Mouse (Mus musculus): ENCODE results near the gene Gm9837. TPM values are rescaled to one million over a fixed set of nuclear protein-coding genes. Genes with fewer than 3 reads are reported as not detected.

Gene Gm9837
- total and polyA plus RNA-seq, 2 experiments, result not detected

DNA sequence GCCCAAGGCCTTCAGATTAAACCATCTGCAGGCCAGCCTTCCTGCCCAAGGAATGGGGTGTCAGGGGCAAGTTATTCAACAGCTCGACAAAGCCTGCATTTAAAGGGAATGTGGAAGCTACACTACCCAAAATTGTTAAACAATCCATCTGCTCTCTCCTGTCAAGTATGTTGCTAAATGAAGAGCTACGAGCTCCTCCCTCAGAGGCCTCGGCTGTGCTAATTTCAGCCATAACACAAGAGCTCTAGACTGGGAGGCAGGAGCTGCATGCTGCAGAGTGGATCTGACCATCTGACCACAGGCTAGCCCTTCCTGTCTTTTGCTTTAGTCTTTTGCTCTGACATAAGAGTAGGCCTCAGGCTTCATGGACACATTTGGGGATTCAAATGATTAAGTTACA is 45.0 kb downstream of the Gm9837 start:
- Histone ChIP-seq H3K9ac (ENCODE audit: low read depth, low read length) (no peak overlapping the region), H3K36me3 (ENCODE audit: control insufficient read depth, insufficient read depth, low read length) (peaks cover 8% of the 10 kb centered on the region; the same call in 1 of the 2 replicates), H3K27me3 (ENCODE audit: control insufficient read depth, insufficient read depth, low read length) (no peaks in the 10 kb centered on the region), H3K27ac (replicated peaks; ENCODE audit: insufficient read depth, low read depth, low read length) (peak overlapping the region; percentile 80), H3K4me1 (ENCODE audit: control insufficient read depth, insufficient read depth, low read length) (peaks cover 32% of the 10 kb centered on the region), H3K79me2 (ENCODE audit: control insufficient read depth, insufficient read depth, low read length) (peaks cover 6% of the 10 kb centered on the region; the same call in 1 of the 2 replicates), H3K4me3 (ENCODE audit: insufficient read depth, low read depth, low read length) (no peak overlapping the region)
- no peak for TF ChIP-seq CTCF (IDR thresholded peaks at IDR 0.05; ENCODE audit: low read depth, low read length)
- no peak for TF ChIP-seq POLR2A (IDR thresholded peaks at IDR 0.05; ENCODE audit: extremely low read depth, insufficient read depth, low read length)
- no peak for DNase-seq (ENCODE audit: extremely low read depth, low read depth, low spot score)
- WGBS, result 33% methylated on average over 3 of the region's 3 CpGs

DNA sequence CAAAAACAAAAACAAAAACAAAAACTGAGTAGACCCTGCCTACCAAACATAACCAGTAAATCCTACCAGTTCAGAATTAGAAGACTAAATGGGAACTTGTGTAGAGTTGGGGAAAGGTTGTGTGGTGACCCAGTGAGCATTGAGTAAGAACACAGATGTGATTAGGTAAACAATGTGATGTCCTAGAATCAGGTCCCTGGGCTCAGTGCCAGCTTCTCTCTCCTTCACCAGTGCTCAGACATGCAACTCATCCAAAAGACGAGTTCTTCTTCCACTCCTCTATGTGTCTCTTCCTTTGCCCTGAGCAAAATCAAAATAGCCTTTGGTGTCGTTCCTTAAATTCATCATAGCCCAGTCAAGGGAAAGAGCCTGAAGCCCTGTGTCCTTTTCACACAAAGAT is 45.5 kb downstream of the Gm9837 start:
- Histone ChIP-seq H3K4me3 (ENCODE audit: insufficient read depth, low read depth, low read length) (no peak overlapping the region), H3K9ac (ENCODE audit: low read depth, low read length) (no peak overlapping the region), H3K36me3 (ENCODE audit: control insufficient read depth, insufficient read depth, low read length) (peaks cover 11% of the 10 kb centered on the region), H3K4me1 (ENCODE audit: control insufficient read depth, insufficient read depth, low read length) (peaks cover 35% of the 10 kb centered on the region), H3K27me3 (ENCODE audit: control insufficient read depth, insufficient read depth, low read length) (no peaks in the 10 kb centered on the region), H3K79me2 (ENCODE audit: control insufficient read depth, insufficient read depth, low read length) (peaks cover 6% of the 10 kb centered on the region; the same call in 1 of the 2 replicates), H3K27ac (replicated peaks; ENCODE audit: insufficient read depth, low read depth, low read length) (peak overlapping the region; percentile 80)
- TF ChIP-seq POLR2A (IDR thresholded peaks at IDR 0.05; ENCODE audit: extremely low read depth, insufficient read depth, low read length) (no peak), CTCF (IDR thresholded peaks at IDR 0.05; ENCODE audit: low read depth, low read length) (no peak)
- 26% methylated on average over 2 of the region's 2 CpGs for WGBS
- DNase-seq (ENCODE audit: extremely low read depth, low read depth, low spot score), result peak; percentile 93

DNA sequence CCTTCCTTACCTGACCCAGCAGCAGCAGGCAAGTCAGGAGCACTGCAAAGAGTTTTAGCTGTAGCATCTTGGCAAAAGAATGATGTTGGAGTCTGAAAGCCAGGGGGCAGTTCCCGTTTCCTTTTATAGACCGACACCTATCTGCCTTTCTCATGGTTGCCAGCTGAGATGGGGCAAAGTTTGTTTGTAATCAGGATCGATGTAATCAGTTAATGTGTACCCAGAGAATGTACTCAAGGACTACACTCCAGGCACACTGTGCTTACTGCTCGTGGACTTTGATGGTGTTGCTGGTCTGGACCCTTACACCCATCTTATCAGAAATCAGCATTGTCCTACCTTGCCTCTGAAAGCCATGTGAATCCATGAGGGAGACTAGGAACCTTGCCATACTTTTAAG is 47.2 kb downstream of the Gm9837 start, which contains the start of gene Leap2:
TSS of gene Leap2 (minus strand) at position 135 of the 400 bp plus-strand sequence.
- H3K4me1 ChIP-seq (ENCODE audit: control insufficient read depth, insufficient read depth, low read length), result peaks cover 32% of the 10 kb centered on the region
- 19% methylated on average over 4 of the region's 4 CpGs for WGBS
- H3K4me3 ChIP-seq (ENCODE audit: insufficient read depth, low read depth, low read length), result peak within 1 kb of the TSS; percentile 44
- H3K36me3 ChIP-seq (ENCODE audit: control insufficient read depth, insufficient read depth, low read length), result peaks cover 11% of the 10 kb centered on the region
- peak; percentile 100 for DNase-seq (ENCODE audit: extremely low read depth, low read depth, low spot score)
- peak within 1 kb of the TSS; percentile 84 for H3K27ac ChIP-seq (replicated peaks; ENCODE audit: insufficient read depth, low read depth, low read length)
- peak within 1 kb of the TSS; percentile 79 for H3K9ac ChIP-seq (ENCODE audit: low read depth, low read length)
- H3K79me2 ChIP-seq (ENCODE audit: control insufficient read depth, insufficient read depth, low read length), result 0 out of 2 replicates have a peak, but pooled peaks cover 2% of the 10 kb centered on the region
- no peaks in the 10 kb centered on the region for H3K27me3 ChIP-seq (ENCODE audit: control insufficient read depth, insufficient read depth, low read length)
- TF ChIP-seq CTCF (IDR thresholded peaks at IDR 0.05; ENCODE audit: low read depth, low read length), result no peak
- TF ChIP-seq POLR2A (IDR thresholded peaks at IDR 0.05; ENCODE audit: extremely low read depth, insufficient read depth, low read length), result 0 out of 2 replicates have a peak, but pooled peaks have one; percentile 16

Other genes starting within 250 kb of the Gm9837 start
- gene Hspa4, start 170.0 kb downstream of the Gm9837 start, total RNA-seq (2014; rRNA removed), result 44.6 and 55.9 TPM in 2 replicates
- 16.6 and 17.9 TPM in 2 replicates for gene Hspa4, start 170.0 kb downstream of the Gm9837 start, polyA plus RNA-seq (2012; rRNA removed)
- gene Zcchc10, start 145.8 kb downstream of the Gm9837 start, total RNA-seq (2014; rRNA removed), result 0.37 and 0.74 TPM in 2 replicates
- gene Zcchc10, start 145.8 kb downstream of the Gm9837 start, polyA plus RNA-seq (2012; rRNA removed), result 1.8 and 2.5 TPM in 2 replicates
- 32.1 and 40.3 TPM in 2 replicates for gene Aff4, start 119.6 kb downstream of the Gm9837 start, total RNA-seq (2014; rRNA removed)
- 7.3 and 8.1 TPM in 2 replicates for gene Aff4, start 119.6 kb downstream of the Gm9837 start, polyA plus RNA-seq (2012; rRNA removed)
- gene Leap2, start 47.3 kb downstream of the Gm9837 start, total RNA-seq (2014; rRNA removed), result 133 and 140 TPM in 2 replicates
- 114 and 168 TPM in 2 replicates for gene Leap2, start 47.3 kb downstream of the Gm9837 start, polyA plus RNA-seq (2012; rRNA removed)
- 256 TPM in 2 replicates for gene Uqcrq, start 39.6 kb downstream of the Gm9837 start, total RNA-seq (2014; rRNA removed)
- 1,230 and 1,408 TPM in 2 replicates for gene Uqcrq, start 39.6 kb downstream of the Gm9837 start, polyA plus RNA-seq (2012; rRNA removed)
- 0.09 and 0.34 TPM in 2 replicates for gene Gdf9, start 39.5 kb downstream of the Gm9837 start, total RNA-seq (2014; rRNA removed)
- gene Gdf9, start 39.5 kb downstream of the Gm9837 start, polyA plus RNA-seq (2012; rRNA removed), result 0.21 and 0.47 TPM in 2 replicates
- gene Gm10447, start 13.4 kb downstream of the Gm9837 start, total RNA-seq (2014; rRNA removed), result 0.46 and 0.60 TPM in 2 replicates
- gene Gm10447, start 13.4 kb downstream of the Gm9837 start, polyA plus RNA-seq (2012; rRNA removed), result 1.3 and 2.5 TPM in 2 replicates
- gene Shroom1, start 13.3 kb downstream of the Gm9837 start, total RNA-seq (2014; rRNA removed), result 12.8 and 15.4 TPM in 2 replicates
- gene Shroom1, start 13.3 kb downstream of the Gm9837 start, polyA plus RNA-seq (2012; rRNA removed), result 36.6 and 43.4 TPM in 2 replicates
- not detected in 2 replicates for gene Gm9945, start 9.7 kb upstream of the Gm9837 start, total RNA-seq (2014; rRNA removed)
- not detected in 2 replicates for gene Gm9945, start 9.7 kb upstream of the Gm9837 start, polyA plus RNA-seq (2012; rRNA removed)
- not detected in 2 replicates for gene Sowaha, start 9.8 kb upstream of the Gm9837 start, total RNA-seq (2014; rRNA removed)
- not detected in 2 replicates for gene Sowaha, start 9.8 kb upstream of the Gm9837 start, polyA plus RNA-seq (2012; rRNA removed)
- 1.7 and 2.6 TPM in 2 replicates for gene Sept8, start 48.8 kb upstream of the Gm9837 start, total RNA-seq (2014; rRNA removed)
- gene Sept8, start 48.8 kb upstream of the Gm9837 start, polyA plus RNA-seq (2012; rRNA removed), result 2.0 and 2.1 TPM in 2 replicates
- gene Kif3a, start 96.9 kb upstream of the Gm9837 start, total RNA-seq (2014; rRNA removed), result 2.2 and 2.7 TPM in 2 replicates
- gene Kif3a, start 96.9 kb upstream of the Gm9837 start, polyA plus RNA-seq (2012; rRNA removed), result 0.98 and 1.2 TPM in 2 replicates
- not detected in 2 replicates for gene Il4, start 148.2 kb upstream of the Gm9837 start, total RNA-seq (2014; rRNA removed)
- 0.17 TPM in 1 of 2 replicates, not detected in the other for gene Il4, start 148.2 kb upstream of the Gm9837 start, polyA plus RNA-seq (2012; rRNA removed)
- gene Il13, start 164.2 kb upstream of the Gm9837 start, total RNA-seq (2014; rRNA removed), result not detected in 2 replicates
- gene Il13, start 164.2 kb upstream of the Gm9837 start, polyA plus RNA-seq (2012; rRNA removed), result not detected in 2 replicates
- 4.9 and 5.4 TPM in 2 replicates for gene Rad50, start 236.8 kb upstream of the Gm9837 start, total RNA-seq (2014; rRNA removed)
- gene Rad50, start 236.8 kb upstream of the Gm9837 start, polyA plus RNA-seq (2012; rRNA removed), result 1.2 and 1.7 TPM in 2 replicates

All from liver, adult 2 months (tissue).